Mouse (Mus musculus) bone marrow macrophage, adult 2 months (primary cell): ENCODE data around the gene Megf9. TPM values are rescaled to one million over a fixed set of nuclear protein-coding genes. Genes with fewer than 3 reads are reported as not detected.

Experiments used
- H3K27ac ChIP-seq: 2 replicates; pipeline ENCODE4 v1.5.1; 2012; ENCODE audit warnings: low read depth, low read length; ENCODE audit not compliant: insufficient read depth
- H3K4me1 ChIP-seq: 2 replicates; pipeline ENCODE4 v1.6.1; 2012; ENCODE audit warnings: low read length; ENCODE audit not compliant: control insufficient read depth, insufficient read depth
- H3K4me3 ChIP-seq: 2 replicates; pipeline ENCODE4 v1.5.1; 2012; ENCODE audit warnings: mild to moderate bottlenecking, low read length, moderate library complexity; ENCODE audit not compliant: insufficient read depth
- CTCF ChIP-seq: IDR thresholded peaks from 2 replicates; pipeline ENCODE4 v1.5.1; 2012; ENCODE audit warnings: low read depth, mild to moderate bottlenecking, low read length, moderate library complexity
- POLR2A ChIP-seq: IDR thresholded peaks from 2 replicates; pipeline ENCODE4 v1.6.1; 2012; ENCODE audit warnings: mild to moderate bottlenecking, low read depth, low read length, borderline replicate concordance
- polyA plus RNA-seq: library from polyadenylated mRNA; stranded (reverse); fragments of >200 nt; gene quantifications from 2 replicates; pipeline ENCODE4 v1.2.4, GENCODE M21; 2012; ENCODE audit not compliant: missing spikeins, insufficient read depth, insufficient read length

The Megf9 gene
- polyA plus RNA-seq, 1 experiment, result 3.7 TPM

- no peak overlapping the region for H3K4me3 ChIP-seq
- H3K4me1 ChIP-seq, result no peaks in the 10 kb centered on the region
- TF ChIP-seq POLR2A (no peak), CTCF (no peak)
- no peak overlapping the region for H3K27ac ChIP-seq
Measured at GRCm38 (mm10) chr4:70452161-70452560, 82.6 kb downstream of the Megf9 start.

- TF ChIP-seq CTCF (no peak), POLR2A (no peak)
- no peaks in the 10 kb centered on the region for H3K4me1 ChIP-seq
- no peak overlapping the region for H3K27ac ChIP-seq
- no peak overlapping the region for H3K4me3 ChIP-seq
Measured at GRCm38 (mm10) chr4:70451750-70452149, 83.0 kb downstream of the Megf9 start.

GRCm38 (mm10) chr4:70449668-70450067 lies 85.1 kb downstream of the Megf9 start:
- Histone ChIP-seq H3K27ac (no peak overlapping the region), H3K4me1 (no peaks in the 10 kb centered on the region), H3K4me3 (no peak overlapping the region)
- no peak for TF ChIP-seq POLR2A
- TF ChIP-seq CTCF, result no peak

- Histone ChIP-seq H3K4me3 (no peak overlapping the region), H3K4me1 (no peaks in the 10 kb centered on the region), H3K27ac (no peak overlapping the region)
- TF ChIP-seq POLR2A (no peak), CTCF (no peak)
Measured at GRCm38 (mm10) chr4:70446774-70447173, 88.0 kb downstream of the Megf9 start.

GRCm38 (mm10) chr4:70420202-70420601 lies 114.6 kb downstream of the Megf9 start:
- no peaks in the 10 kb centered on the region for H3K4me1 ChIP-seq
- H3K4me3 ChIP-seq, result no peak overlapping the region
- TF ChIP-seq POLR2A, result no peak
- no peak for TF ChIP-seq CTCF
- H3K27ac ChIP-seq, result no peak overlapping the region

- peaks cover 4% of the 10 kb centered on the region for H3K4me1 ChIP-seq
- TF ChIP-seq POLR2A (no peak), CTCF (no peak)
- no peak overlapping the region for H3K27ac ChIP-seq
- no peak overlapping the region for H3K4me3 ChIP-seq
Measured at GRCm38 (mm10) chr4:70412126-70412525, 122.7 kb downstream of the Megf9 start.

GRCm38 (mm10) chr4:70409994-70410721 lies 124.6 kb downstream of the Megf9 start, which contains the start of gene Cdk5rap2:
Gene Cdk5rap2, minus strand, starts transcription at chr4:70410443.
- peaks cover 4% of the 10 kb centered on the region for H3K4me1 ChIP-seq
- no peak for TF ChIP-seq POLR2A
- no peak for TF ChIP-seq CTCF
- peak within 1 kb of the TSS; percentile 96 for H3K4me3 ChIP-seq
- H3K27ac ChIP-seq, result peak within 1 kb of the TSS; percentile 27

- Histone ChIP-seq H3K27ac (no peak overlapping the region), H3K4me1 (peaks cover 4% of the 10 kb centered on the region), H3K4me3 (peak overlapping the region; percentile 96)
- TF ChIP-seq POLR2A (no peak), CTCF (no peak)
Measured at GRCm38 (mm10) chr4:70409456-70409855, 125.3 kb downstream of the Megf9 start.

GRCm38 (mm10) chr4:70402109-70402819 lies 132.5 kb downstream of the Megf9 start:
- Histone ChIP-seq H3K4me3 (no peak overlapping the region), H3K4me1 (peaks cover 18% of the 10 kb centered on the region), H3K27ac (no peak overlapping the region)
- TF ChIP-seq CTCF, result no peak
- no peak for TF ChIP-seq POLR2A

GRCm38 (mm10) chr4:70399476-70399875 lies 135.3 kb downstream of the Megf9 start:
- TF ChIP-seq CTCF (no peak), POLR2A (no peak)
- no peak overlapping the region for H3K27ac ChIP-seq
- H3K4me1 ChIP-seq, result peaks cover 21% of the 10 kb centered on the region
- no peak overlapping the region for H3K4me3 ChIP-seq

- Histone ChIP-seq H3K4me1 (peaks cover 21% of the 10 kb centered on the region), H3K27ac (no peak overlapping the region), H3K4me3 (no peak overlapping the region)
- no peak for TF ChIP-seq POLR2A
- TF ChIP-seq CTCF, result no peak
Measured at GRCm38 (mm10) chr4:70399074-70399473, 135.7 kb downstream of the Megf9 start.
